Mouse (Mus musculus) myocyte (in vitro differentiated cells): ENCODE measurements around the gene Mab21l3. TPM values are rescaled to one million over a fixed set of nuclear protein-coding genes. Genes with fewer than 3 reads are reported as not detected.

Experiments
- H3K27me3 ChIP-seq: one replicate; pipeline ENCODE4 v1.6.1; 2011; ENCODE audit not compliant: control insufficient read depth, insufficient read depth, insufficient read length
- H3K36me3 ChIP-seq: one replicate; pipeline ENCODE4 v1.6.1; 2011; ENCODE audit not compliant: control insufficient read depth, insufficient read depth
- H3K4me2 ChIP-seq: one replicate; pipeline ENCODE4 v1.6.1; 2011; ENCODE audit warnings: low read depth, control low read depth
- H3K4me3 ChIP-seq: one replicate; pipeline ENCODE4 v1.5.1; 2011; ENCODE audit warnings: mild to moderate bottlenecking, control low read depth, moderate library complexity
- H3K79me2 ChIP-seq: one replicate; pipeline ENCODE4 v1.6.1; 2011; ENCODE audit not compliant: control insufficient read depth, insufficient read depth
- H3ac ChIP-seq: one replicate; pipeline ENCODE4 v1.6.1; 2011; ENCODE audit not compliant: control insufficient read depth, insufficient read length
- CEBPB ChIP-seq: IDR thresholded peaks from 2 replicates; pipeline ENCODE4 v1.6.1; 2011; ENCODE audit warnings: mild to moderate bottlenecking, moderate library complexity; ENCODE audit not compliant: poor library complexity, insufficient read depth, severe bottlenecking
- E2F4 ChIP-seq: IDR thresholded peaks from one replicate; pipeline ENCODE4 v1.6.1; 2011; ENCODE audit warnings: mild to moderate bottlenecking, control low read depth, moderate library complexity; ENCODE audit not compliant: insufficient read depth
- MAX ChIP-seq: IDR thresholded peaks from one replicate; pipeline ENCODE4 v1.6.1; 2011; ENCODE audit warnings: low read depth, mild to moderate bottlenecking, control low read depth
- MYOD1 ChIP-seq, 3 experiments: IDR thresholded peaks; one replicate each; pipeline ENCODE4 v1.6.1; 2011; ENCODE audit warnings: control low read depth in 2 of 3, low read depth in 2 of 3, mild to moderate bottlenecking in 2 of 3, moderate library complexity in 1 of 3; ENCODE audit not compliant: insufficient read length in 2 of 3, control insufficient read depth in 1 of 3
- MYOG ChIP-seq, 3 experiments: IDR thresholded peaks; one replicate each; pipeline ENCODE4 v1.6.1; 2011; ENCODE audit warnings: control low read depth in 2 of 3, low read depth in 2 of 3, mild to moderate bottlenecking in 2 of 3; ENCODE audit not compliant: insufficient read length in 2 of 3, control insufficient read depth in 1 of 3, insufficient read depth in 1 of 3
- POLR2A ChIP-seq: IDR thresholded peaks from one replicate; pipeline ENCODE4 v1.6.1; 2011; ENCODE audit warnings: low read depth, mild to moderate bottlenecking, control low read depth, moderate library complexity; ENCODE audit not compliant: insufficient read length
- POLR2AphosphoS2 ChIP-seq: IDR thresholded peaks from one replicate; pipeline ENCODE4 v1.6.1; 2011; ENCODE audit warnings: low read depth, control low read depth; ENCODE audit not compliant: insufficient read length
- REST ChIP-seq: IDR thresholded peaks from one replicate; pipeline ENCODE4 v1.6.1; 2011; ENCODE audit warnings: mild to moderate bottlenecking, control low read depth, moderate library complexity; ENCODE audit not compliant: insufficient read depth, insufficient read length
- SRF ChIP-seq: IDR thresholded peaks from one replicate; pipeline ENCODE4 v1.6.1; 2011; ENCODE audit warnings: low read depth; ENCODE audit not compliant: control insufficient read depth, insufficient read length
- TCF12 ChIP-seq: IDR thresholded peaks from one replicate; pipeline ENCODE4 v1.6.1; 2011; ENCODE audit warnings: mild to moderate bottlenecking, control low read depth; ENCODE audit not compliant: poor library complexity, insufficient read depth, severe bottlenecking
- TCF3 ChIP-seq: IDR thresholded peaks from one replicate; pipeline ENCODE4 v1.6.1; 2011; ENCODE audit warnings: low read depth, control low read depth; ENCODE audit not compliant: insufficient read length
- USF1 ChIP-seq: IDR thresholded peaks from one replicate; pipeline ENCODE4 v1.6.1; 2011; ENCODE audit warnings: low read depth, mild to moderate bottlenecking, control low read depth, moderate library complexity
- polyA plus RNA-seq: library from polyadenylated mRNA; unstranded; fragments of >200 nt; fragmentation: generic; extraction: Trizol; gene quantifications from one replicate; pipeline ENCODE4 v1.2.1, GENCODE M21; 2012; ENCODE audit warnings: missing spikeins

Mab21l3 gene
- polyA plus RNA-seq = 0.85 TPM

- Histone ChIP-seq H3K4me2 (no peak within 1 kb of the TSS), H3ac (no peak within 1 kb of the TSS), H3K36me3 (no peaks in the 10 kb centered on the region), H3K27me3 (no peaks in the 10 kb centered on the region), H3K4me3 (no peak within 1 kb of the TSS), H3K79me2 (no peaks in the 10 kb centered on the region)
- TF ChIP-seq MYOG (IDR thresholded peaks at IDR 0.05; ENCODE audit: control insufficient read depth in 1 of 3, insufficient read depth in 1 of 3, insufficient read length in 2 of 3, low read depth in 2 of 3) (no peak), SRF (no peak), REST (no peak), CEBPB (no peak), POLR2AphosphoS2 (no peak), TCF3 (no peak), POLR2A (no peak), MYOD1 (IDR thresholded peaks at IDR 0.05; ENCODE audit: control insufficient read depth in 1 of 3, insufficient read length in 2 of 3, low read depth in 2 of 3) (no peak), USF1 (no peak), TCF12 (no peak), MAX (no peak), E2F4 (no peak)
Observed at GRCm38 (mm10) chr3:101848816-101849215, at the start of gene Mab21l3. Gene Mab21l3, minus strand, starts transcription at chr3:101848959.

- Histone ChIP-seq H3ac (no peak overlapping the region), H3K27me3 (no peaks in the 10 kb centered on the region), H3K4me3 (no peak overlapping the region), H3K4me2 (no peak overlapping the region), H3K79me2 (no peaks in the 10 kb centered on the region), H3K36me3 (no peaks in the 10 kb centered on the region)
- TF ChIP-seq POLR2A = no peak
Observed at GRCm38 (mm10) chr3:101897377-101897974, 48.7 kb upstream of the Mab21l3 start.

GRCm38 (mm10) chr3:101896893-101897292 is 48.1 kb upstream of the Mab21l3 start:
- Histone ChIP-seq H3ac (no peak overlapping the region), H3K4me2 (no peak overlapping the region), H3K79me2 (no peaks in the 10 kb centered on the region), H3K27me3 (no peaks in the 10 kb centered on the region), H3K4me3 (no peak overlapping the region), H3K36me3 (no peaks in the 10 kb centered on the region)
- TF ChIP-seq TCF3 = no peak
- TF ChIP-seq TCF12 = no peak
- TF ChIP-seq USF1 = no peak
- TF ChIP-seq POLR2A = no peak
- no peak for TF ChIP-seq MYOG (IDR thresholded peaks at IDR 0.05; ENCODE audit: control insufficient read depth in 1 of 3, insufficient read depth in 1 of 3, insufficient read length in 2 of 3, low read depth in 2 of 3)
- TF ChIP-seq POLR2AphosphoS2 = no peak
- TF ChIP-seq E2F4 = no peak
- no peak for TF ChIP-seq MAX
- TF ChIP-seq CEBPB = no peak
- TF ChIP-seq MYOD1 (IDR thresholded peaks at IDR 0.05; ENCODE audit: control insufficient read depth in 1 of 3, insufficient read length in 2 of 3, low read depth in 2 of 3) = no peak
- TF ChIP-seq SRF = no peak
- no peak for TF ChIP-seq REST

- H3K36me3 ChIP-seq = no peaks in the 10 kb centered on the region
- H3K4me3 ChIP-seq = no peak overlapping the region
- H3K4me2 ChIP-seq = no peak overlapping the region
- TF ChIP-seq TCF3 (no peak), CEBPB (no peak), REST (no peak), USF1 (no peak), SRF (no peak), POLR2A (no peak), MAX (no peak), E2F4 (no peak), MYOD1 (IDR thresholded peaks at IDR 0.05; ENCODE audit: control insufficient read depth in 1 of 3, insufficient read length in 2 of 3, low read depth in 2 of 3) (no peak), TCF12 (no peak), MYOG (IDR thresholded peaks at IDR 0.05; ENCODE audit: control insufficient read depth in 1 of 3, insufficient read depth in 1 of 3, insufficient read length in 2 of 3, low read depth in 2 of 3) (no peak), POLR2AphosphoS2 (no peak)
- no peak overlapping the region for H3ac ChIP-seq
- no peaks in the 10 kb centered on the region for H3K79me2 ChIP-seq
- H3K27me3 ChIP-seq = no peaks in the 10 kb centered on the region
Observed at GRCm38 (mm10) chr3:101895376-101895910, 46.7 kb upstream of the Mab21l3 start.

- no peaks in the 10 kb centered on the region for H3K27me3 ChIP-seq
- no peak overlapping the region for H3K4me2 ChIP-seq
- no peak overlapping the region for H3ac ChIP-seq
- TF ChIP-seq POLR2AphosphoS2 = no peak
- TF ChIP-seq MYOD1 (IDR thresholded peaks at IDR 0.05; ENCODE audit: control insufficient read depth in 1 of 3, insufficient read length in 2 of 3, low read depth in 2 of 3) = no peak
- no peak for TF ChIP-seq CEBPB
- peaks cover 3% of the 10 kb centered on the region for H3K36me3 ChIP-seq
- no peak overlapping the region for H3K4me3 ChIP-seq
- no peaks in the 10 kb centered on the region for H3K79me2 ChIP-seq
Observed at GRCm38 (mm10) chr3:101885591-101885990, 36.8 kb upstream of the Mab21l3 start.
